Mouse (Mus musculus): ENCODE measurements around the gene Kcnk4. TPM values are rescaled to one million over a fixed set of nuclear protein-coding genes. Genes with fewer than 3 reads are reported as not detected.

Kcnk4 gene
- total RNA-seq, 2 experiments from 2014 or later = 0.16 to 0.20 TPM

- no peak for DNase-seq
Observed at GRCm38 (mm10) chr19:6892512-6892911, 41.8 kb downstream of the Kcnk4 start.

GRCm38 (mm10) chr19:6877965-6878364 lies 56.4 kb downstream of the Kcnk4 start:
- no peak for DNase-seq

- DNase-seq = no peak
Observed at GRCm38 (mm10) chr19:6876799-6877198, 57.5 kb downstream of the Kcnk4 start.

GRCm38 (mm10) chr19:6875834-6876233 lies 58.5 kb downstream of the Kcnk4 start:
- no peak for DNase-seq

- DNase-seq = no peak
Observed at GRCm38 (mm10) chr19:6874257-6874656, 60.1 kb downstream of the Kcnk4 start.

Small RNA genes lying within 50 kb of the gene (microRNA-seq; reads per million reads assigned to microRNA genes)
- gene Mir6990 = 2.2 reads per million

Other genes with a start within 250 kb of the Kcnk4 start
- 10 to 100 TPM; 30.0 to 30.7 TPM for gene Rps6ka4, start 93.9 kb downstream of the Kcnk4 start, total RNA-seq (2021)
- 1 to 10 TPM; 1.7 to 1.8 TPM for gene Ccdc88b, start 76.3 kb downstream of the Kcnk4 start, total RNA-seq (2021)
- 100 to 1,000 TPM in 1 of 2 experiments, 10 to 100 TPM in 1; 93.1 to 116 TPM for gene Trmt112, start 24.8 kb downstream of the Kcnk4 start, total RNA-seq (2021)
- 100 to 1,000 TPM; 254 to 293 TPM for gene Prdx5, start 24.4 kb downstream of the Kcnk4 start, total RNA-seq (2021)
- 10 to 100 TPM; 33.6 to 50.9 TPM for gene Esrra, start 12.7 kb downstream of the Kcnk4 start, total RNA-seq (2021)
- gene Catsperz, start 9.1 kb downstream of the Kcnk4 start, total RNA-seq (2021) = not detected
- gene Bad, start 7.3 kb upstream of the Kcnk4 start, total RNA-seq (2021) = 10 to 100 TPM; 48.6 to 54.5 TPM
- gene Gpr137, start 8.0 kb upstream of the Kcnk4 start, total RNA-seq (2021) = 10 to 100 TPM; 49.1 to 49.9 TPM
- gene Ppp1r14b, start 40.5 kb upstream of the Kcnk4 start, total RNA-seq (2021) = 100 to 1,000 TPM; 203 TPM
- 10 to 100 TPM; 41.8 to 44.5 TPM for gene Plcb3, start 42.0 kb upstream of the Kcnk4 start, total RNA-seq (2021)
- 100 to 1,000 TPM in 1 of 2 experiments, 10 to 100 TPM in 1; 93.3 to 103 TPM for gene Fkbp2, start 46.0 kb upstream of the Kcnk4 start, total RNA-seq (2021)
- 10 to 100 TPM; 92.0 to 95.7 TPM for gene Vegfb, start 53.1 kb upstream of the Kcnk4 start, total RNA-seq (2021)
- 10 to 100 TPM; 38.5 to 46.1 TPM for gene Dnajc4, start 58.1 kb upstream of the Kcnk4 start, total RNA-seq (2021)
- 10 to 100 TPM; 39.0 to 42.4 TPM for gene Nudt22, start 61.6 kb upstream of the Kcnk4 start, total RNA-seq (2021)
- gene Trpt1, start 61.6 kb upstream of the Kcnk4 start, total RNA-seq (2021) = 10 to 100 TPM in 1 of 2 experiments, 1 to 10 TPM in 1; 8.2 to 16.8 TPM
- 1 to 10 TPM; 6.9 TPM for gene Fermt3, start 85.0 kb upstream of the Kcnk4 start, total RNA-seq (2021)
- 100 to 1,000 TPM; 149 to 281 TPM for gene Stip1, start 105.5 kb upstream of the Kcnk4 start, total RNA-seq (2021)
- gene Macrod1, start 122.3 kb upstream of the Kcnk4 start, total RNA-seq (2021) = 10 to 100 TPM; 52.5 to 66.7 TPM
- gene Flrt1, start 171.2 kb upstream of the Kcnk4 start, total RNA-seq (2021) = 1 to 10 TPM; 1.3 to 4.0 TPM